Mouse (Mus musculus) MEL (cell line): ENCODE measurements around the gene Ifi204. TPM values are rescaled to one million over a fixed set of nuclear protein-coding genes. Genes with fewer than 3 reads are reported as not detected.

Experiments used
- DNase-seq: peaks from one replicate; pipeline ENCODE4 v3.0.0; 2011; ENCODE audit warnings: low read depth, low spot score
- H3K27ac ChIP-seq: 2 replicates; pipeline ENCODE4 v1.5.1; 2012; ENCODE audit warnings: low read depth, mild to moderate bottlenecking, control low read depth, low read length, moderate library complexity; ENCODE audit not compliant: control insufficient read depth
- H3K27me3 ChIP-seq, 2 experiments: fragments of 150-350 bp in 1 of 2; sonication (generic) in 1 of 2; 2 replicates each; pipeline ENCODE4 v1.6.1; 2012; ENCODE audit warnings: low read length in 2 of 2, mild to moderate bottlenecking in 2 of 2, improper control_type of control experiment in 1 of 2, moderate library complexity in 1 of 2; ENCODE audit not compliant: insufficient read depth in 2 of 2, control insufficient read depth in 1 of 2
- H3K36me3 ChIP-seq, 2 experiments: 2 replicates each; pipeline ENCODE4 v1.6.1; 2012 to 2014; ENCODE audit warnings: low read length in 2 of 2, improper control_type of control experiment in 1 of 2, inconsistent platforms in 1 of 2, mild to moderate bottlenecking in 1 of 2; ENCODE audit not compliant: insufficient read depth in 2 of 2, control insufficient read depth in 1 of 2
- H3K4me1 ChIP-seq, 2 experiments: fragments of 150-350 bp in 1 of 2; sonication (generic) in 1 of 2; 2 replicates each; pipeline ENCODE4 v1.6.1; 2012; ENCODE audit warnings: low read length in 2 of 2, improper control_type of control experiment in 1 of 2, mild to moderate bottlenecking in 1 of 2; ENCODE audit not compliant: insufficient read depth in 2 of 2, control insufficient read depth in 1 of 2
- H3K4me3 ChIP-seq, 2 experiments: fragments of 150-350 bp in 1 of 2; sonication (generic) in 1 of 2; 2 replicates each; pipeline ENCODE4 v1.5.1; 2012; ENCODE audit warnings: low read depth in 2 of 2, low read length in 2 of 2, mild to moderate bottlenecking in 2 of 2, moderate library complexity in 2 of 2, control low read depth in 1 of 2, improper control_type of control experiment in 1 of 2; ENCODE audit not compliant: control insufficient read depth in 1 of 2, insufficient read depth in 1 of 2
- H3K79me2 ChIP-seq: 2 replicates; pipeline ENCODE4 v1.6.1; 2012; ENCODE audit warnings: mild to moderate bottlenecking, low read length, moderate library complexity; ENCODE audit not compliant: control insufficient read depth, poor library complexity, insufficient read depth
- H3K9ac ChIP-seq: 2 replicates; pipeline ENCODE4 v1.6.1; 2012; ENCODE audit warnings: low read depth, mild to moderate bottlenecking, control low read depth, low read length, moderate library complexity; ENCODE audit not compliant: control insufficient read depth, poor library complexity, severe bottlenecking
- H3K9me3 ChIP-seq: fragments of 150-350 bp; sonication (generic); replicated peaks from 2 replicates; pipeline ENCODE4 v1.6.1; 2012; ENCODE audit warnings: mild to moderate bottlenecking, low read length, improper control_type of control experiment, moderate library complexity; ENCODE audit not compliant: insufficient read depth
- ELF1 ChIP-seq: IDR thresholded peaks from 2 replicates; pipeline ENCODE4 v1.6.1; 2014; ENCODE audit warnings: low read depth, mild to moderate bottlenecking, inconsistent platforms, low read length, improper control_type of control experiment, moderate library complexity
- ETS1 ChIP-seq: IDR thresholded peaks from 2 replicates; pipeline ENCODE4 v1.6.1; 2012; ENCODE audit warnings: low read depth, mild to moderate bottlenecking, inconsistent platforms, low read length, improper control_type of control experiment, moderate library complexity
- MAZ ChIP-seq: IDR thresholded peaks from 2 replicates; pipeline ENCODE4 v1.6.1; 2012; ENCODE audit warnings: low read depth, mild to moderate bottlenecking, inconsistent platforms, low read length, improper control_type of control experiment
- MXI1 ChIP-seq: IDR thresholded peaks from 2 replicates; pipeline ENCODE4 v1.6.1; 2011; ENCODE audit warnings: mild to moderate bottlenecking, low read depth, low read length, improper control_type of control experiment
- MYB ChIP-seq: IDR thresholded peaks from 2 replicates; pipeline ENCODE4 v1.6.1; 2011; ENCODE audit warnings: mild to moderate bottlenecking, low read depth, low read length, improper control_type of control experiment
- NRF1 ChIP-seq: IDR thresholded peaks from 2 replicates; pipeline ENCODE4 v1.6.1; 2014; ENCODE audit warnings: low read depth, mild to moderate bottlenecking, inconsistent platforms, low read length, improper control_type of control experiment, moderate library complexity; ENCODE audit not compliant: poor library complexity, insufficient read depth, severe bottlenecking
- SMC3 ChIP-seq: IDR thresholded peaks from 2 replicates; pipeline ENCODE4 v1.6.1; 2011; ENCODE audit warnings: low read depth, low read length, improper control_type of control experiment
- TBP ChIP-seq: IDR thresholded peaks from 2 replicates; pipeline ENCODE4 v1.8.0; 2011; ENCODE audit warnings: low read depth, low read length, improper control_type of control experiment
- polyA plus RNA-seq, 2 experiments: library from polyadenylated mRNA; stranded (reverse) in 1 of 2; unstranded in 1 of 2; fragments of >175 nt in 1 of 2; fragments of >200 nt in 1 of 2; gene quantifications; 2 replicates each; pipeline versions ENCODE4 v1.2.1 to v1.2.4; 2012; ENCODE audit warnings: low replicate concordance in 2 of 2, low read depth in 1 of 2; ENCODE audit not compliant: insufficient read length in 2 of 2, insufficient read depth in 1 of 2, missing spikeins in 1 of 2
- total RNA-seq: library from RNA; depleted of rRNA; stranded (reverse); fragments of 300-350 nt; gene quantifications from 2 replicates; pipeline ENCODE4 v1.2.3, GENCODE M21; 2012; rRNA removed

Gene Ifi204
- total and polyA plus RNA-seq, 3 experiments, result not detected

DNA sequence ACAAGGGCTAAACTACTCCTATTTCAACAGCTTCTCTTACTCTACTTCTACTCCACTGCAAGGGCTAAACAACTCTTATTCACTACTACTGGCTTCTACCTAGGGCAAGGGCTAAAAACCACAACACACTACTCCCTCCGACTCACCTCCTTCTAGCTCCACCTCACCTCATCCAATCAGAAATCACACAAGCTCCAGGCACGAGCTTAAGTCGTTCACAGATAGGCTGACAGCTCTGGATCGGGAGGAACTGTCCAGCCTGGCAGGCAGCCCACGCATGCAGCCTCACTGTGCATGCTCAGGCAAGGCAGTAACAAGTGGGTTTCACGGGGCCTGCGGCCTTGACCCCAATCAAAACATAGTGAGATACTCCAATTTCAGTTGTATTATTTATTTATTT is 33.5 kb downstream of the Ifi204 start:
- Histone ChIP-seq H3K4me3 (no peak overlapping the region), H3K79me2 (no peaks in the 10 kb centered on the region), H3K4me1 (no peaks in the 10 kb centered on the region), H3K9ac (no peak overlapping the region), H3K27me3 (no peaks in the 10 kb centered on the region), H3K36me3 (no peaks in the 10 kb centered on the region), H3K9me3 (no peaks in the 10 kb centered on the region), H3K27ac (no peak overlapping the region)
- TF ChIP-seq ELF1 (no peak), SMC3 (no peak), MYB (no peak), NRF1 (no peak), MAZ (no peak), TBP (no peak), ETS1 (no peak), MXI1 (no peak)
- DNase-seq, result no peak

Other genes with a start within 250 kb of the Ifi204 start
- gene Ifi214, start 231.0 kb downstream of the Ifi204 start, total RNA-seq, result not detected in 2 replicates
- gene Ifi214, start 231.0 kb downstream of the Ifi204 start, polyA plus RNA-seq, result not detected
- not detected in 2 replicates for gene Ifi213, start 167.7 kb downstream of the Ifi204 start, total RNA-seq
- gene Ifi213, start 167.7 kb downstream of the Ifi204 start, polyA plus RNA-seq, result not detected
- gene Ifi209, start 136.0 kb downstream of the Ifi204 start, total RNA-seq, result not detected in 2 replicates
- not detected for gene Ifi209, start 136.0 kb downstream of the Ifi204 start, polyA plus RNA-seq
- gene Ifi208, start 93.3 kb downstream of the Ifi204 start, total RNA-seq, result not detected in 2 replicates
- not detected for gene Ifi208, start 93.3 kb downstream of the Ifi204 start, polyA plus RNA-seq
- gene Ifi207, start 25.2 kb downstream of the Ifi204 start, total RNA-seq, result not detected in 2 replicates
- gene Ifi207, start 25.2 kb downstream of the Ifi204 start, polyA plus RNA-seq, result not detected
- gene Ifi211, start 146.1 kb upstream of the Ifi204 start, total RNA-seq, result not detected in 2 replicates
- gene Ifi211, start 146.1 kb upstream of the Ifi204 start, polyA plus RNA-seq, result not detected
- not detected in 2 replicates for gene Mndal, start 175.5 kb upstream of the Ifi204 start, total RNA-seq
- not detected for gene Mndal, start 175.5 kb upstream of the Ifi204 start, polyA plus RNA-seq
- gene Ifi203, start 175.7 kb upstream of the Ifi204 start, total RNA-seq, result 0.08 and 0.10 TPM in 2 replicates
- under 1 TPM in 1 of 2 experiments, not detected in 1; 0.25 TPM for gene Ifi203, start 175.7 kb upstream of the Ifi204 start, polyA plus RNA-seq
- gene Ifi202b, start 215.8 kb upstream of the Ifi204 start, total RNA-seq, result not detected in 2 replicates
- not detected for gene Ifi202b, start 215.8 kb upstream of the Ifi204 start, polyA plus RNA-seq